Mouse (Mus musculus) small intestine, adult 2 months (tissue): Measurements from ENCODE around the gene Trabd2b.

Experiments
- CTCF ChIP-seq: fragments of 200-500 bp; IDR thresholded peaks from 2 replicates; pipeline ENCODE4 v1.5.1; 2012; ENCODE audit warnings: low read depth, mild to moderate bottlenecking, control low read depth, inconsistent platforms, low read length, moderate library complexity, mixed read lengths; ENCODE audit not compliant: insufficient replicate concordance, insufficient read length; ENCODE audit errors: extremely low read depth
- POLR2A ChIP-seq: fragments of 200-500 bp; IDR thresholded peaks from 2 replicates; pipeline ENCODE4 v1.6.1; 2012; ENCODE audit warnings: low read depth, mild to moderate bottlenecking, control low read depth, inconsistent platforms, low read length, moderate library complexity

DNA sequence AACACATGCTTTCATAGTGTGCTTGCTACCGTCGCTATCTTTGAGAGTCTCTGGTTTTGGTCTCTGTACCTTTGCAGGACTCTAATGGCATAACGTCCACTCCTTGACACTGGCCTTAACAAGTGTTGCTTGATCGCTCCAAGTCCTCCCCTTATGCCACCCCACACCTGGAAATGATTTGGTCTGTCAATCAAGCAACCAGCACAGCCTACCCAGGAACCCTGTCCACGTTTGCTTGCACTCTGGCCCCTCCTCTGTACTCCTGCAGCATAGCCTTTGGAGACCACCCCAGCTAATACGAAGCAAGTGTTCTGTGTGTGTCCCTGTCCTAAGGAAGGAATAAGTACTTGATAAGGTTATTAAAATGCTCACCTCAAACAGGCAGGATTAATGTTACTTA lies 161.1 kb downstream of the Trabd2b start:
- no peak for TF ChIP-seq POLR2A
- no peak for TF ChIP-seq CTCF
